Mouse (Mus musculus): ENCODE measurements around the gene Pdlim4.
"Not testable (repeated sequence)": the region's sequence is repeated elsewhere in the genome, so short reads cannot be mapped to it uniquely, and the experiment has no call there.

The Pdlim4 gene

GRCm38 (mm10) chr11:54017596-54017995 is 51.2 kb downstream of the Pdlim4 start:
- in situ Hi-C loops (cut with MboI): no loop called here

- in situ Hi-C loops (cut with MboI): no loop called here
Measured at GRCm38 (mm10) chr11:54016051-54016450, 52.8 kb downstream of the Pdlim4 start.

- in situ Hi-C loops (cut with MboI): no loop called here
Measured at GRCm38 (mm10) chr11:54012961-54013360, 55.9 kb downstream of the Pdlim4 start.

- in situ Hi-C loops (cut with MboI): no loop called here
Measured at GRCm38 (mm10) chr11:54011255-54011654, 57.6 kb downstream of the Pdlim4 start.

GRCm38 (mm10) chr11:54008416-54008920 is 60.3 kb downstream of the Pdlim4 start:
- in situ Hi-C loops (cut with MboI): no loop called here

- in situ Hi-C loops (cut with MboI): no loop called here
Measured at GRCm38 (mm10) chr11:54007717-54008116, 61.1 kb downstream of the Pdlim4 start.

- in situ Hi-C loops (cut with MboI): no loop called here
Measured at GRCm38 (mm10) chr11:54006901-54007300, 61.9 kb downstream of the Pdlim4 start.

GRCm38 (mm10) chr11:54006362-54006761 is 62.5 kb downstream of the Pdlim4 start:
- in situ Hi-C loops (cut with MboI): not testable (repeated sequence)

Data from mature B cell (primary cell).